Mouse (Mus musculus) monocyte, adult 2 months (primary cell): Measurements from ENCODE around the gene Eps8.

Experiments
- DNase-seq, 2 experiments: peaks; one replicate each; pipeline ENCODE4 v3.0.0; 2022; ENCODE audit warnings: low spot score in 2 of 2, low read depth in 1 of 2

The Eps8 gene

GRCm38 (mm10) chr6:137613903-137614302 lies 40.8 kb downstream of the Eps8 start:
- DNase-seq, result no peak

GRCm38 (mm10) chr6:137612071-137612547 lies 42.6 kb downstream of the Eps8 start:
- no peak for DNase-seq

- DNase-seq, result no peak
Observed at GRCm38 (mm10) chr6:137608160-137608930, 46.3 kb downstream of the Eps8 start.

- no peak for DNase-seq
Observed at GRCm38 (mm10) chr6:137606541-137606940, 48.1 kb downstream of the Eps8 start.

- DNase-seq, result no peak
Observed at GRCm38 (mm10) chr6:137604417-137605248, 50.0 kb downstream of the Eps8 start.

DNA sequence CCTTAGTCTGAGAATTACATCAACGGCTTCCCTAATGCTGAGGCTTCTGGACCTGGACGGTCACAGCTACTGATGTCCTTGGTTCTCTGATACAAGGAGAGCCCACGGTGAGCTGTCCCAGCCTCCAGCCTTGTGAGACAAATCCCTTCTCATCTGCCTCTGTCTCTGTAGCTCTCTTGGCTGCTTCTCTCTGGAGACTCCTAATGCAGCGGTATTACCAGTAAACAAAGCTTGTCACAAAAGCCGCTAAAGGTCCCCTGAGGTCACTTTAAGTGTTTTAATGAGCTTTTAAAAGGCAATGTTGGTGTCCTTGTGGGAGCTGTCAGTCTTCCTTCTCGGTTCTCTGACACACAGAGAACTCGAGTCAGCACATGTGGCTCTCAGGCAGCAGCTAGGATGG lies 56.4 kb downstream of the Eps8 start:
- no peak for DNase-seq

- no peak for DNase-seq
Observed at GRCm38 (mm10) chr6:137597442-137598058, 57.1 kb downstream of the Eps8 start.

- DNase-seq, result no peak
Observed at GRCm38 (mm10) chr6:137592582-137592981, 62.1 kb downstream of the Eps8 start.

DNA sequence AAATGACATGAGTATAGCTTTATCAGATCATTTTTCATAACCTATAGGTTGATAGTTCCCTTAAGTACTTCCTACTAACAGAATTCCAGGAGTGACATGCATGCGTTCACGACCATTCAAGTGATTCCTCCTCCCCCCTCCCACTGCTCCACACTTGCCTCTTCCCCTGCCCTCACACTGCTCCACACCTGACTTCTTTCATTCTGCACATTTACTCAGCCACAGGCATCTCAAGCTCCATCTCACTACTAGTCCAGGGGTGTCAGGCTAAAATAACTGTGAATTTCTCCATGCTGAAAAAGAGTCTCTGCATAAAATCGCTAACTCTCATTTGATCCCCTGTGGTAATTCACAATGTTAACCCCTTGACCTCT lies 65.4 kb downstream of the Eps8 start:
- DNase-seq, result no peak

GRCm38 (mm10) chr6:137588481-137589244 lies 66.0 kb downstream of the Eps8 start:
- no peak for DNase-seq

- DNase-seq, result no peak
Observed at GRCm38 (mm10) chr6:137587866-137588265, 66.8 kb downstream of the Eps8 start.

GRCm38 (mm10) chr6:137585229-137585628 lies 69.4 kb downstream of the Eps8 start:
- DNase-seq, result no peak

DNA sequence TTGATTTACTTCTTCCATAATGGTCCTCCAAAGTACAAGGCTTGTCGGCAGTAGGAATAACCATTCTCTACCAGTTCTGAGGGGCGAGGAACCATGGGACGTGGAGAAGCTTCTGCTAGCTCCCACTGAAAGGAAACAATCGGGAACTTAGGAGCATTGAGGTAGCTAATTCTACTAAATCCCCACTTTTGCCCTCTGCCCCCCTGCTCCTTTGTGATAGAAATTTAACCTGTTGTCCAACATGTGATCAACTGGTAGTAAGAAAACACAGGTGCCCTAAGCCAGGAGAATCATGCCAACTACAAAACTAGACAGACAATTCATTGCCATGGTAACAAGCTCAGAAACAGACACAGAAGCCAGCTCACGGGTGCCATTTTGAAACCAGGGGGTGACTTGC lies 71.6 kb downstream of the Eps8 start:
- no peak for DNase-seq

- no peak for DNase-seq
Observed at GRCm38 (mm10) chr6:137582207-137582889, 72.3 kb downstream of the Eps8 start.

GRCm38 (mm10) chr6:137581331-137582010 lies 73.2 kb downstream of the Eps8 start:
- no peak for DNase-seq

DNA sequence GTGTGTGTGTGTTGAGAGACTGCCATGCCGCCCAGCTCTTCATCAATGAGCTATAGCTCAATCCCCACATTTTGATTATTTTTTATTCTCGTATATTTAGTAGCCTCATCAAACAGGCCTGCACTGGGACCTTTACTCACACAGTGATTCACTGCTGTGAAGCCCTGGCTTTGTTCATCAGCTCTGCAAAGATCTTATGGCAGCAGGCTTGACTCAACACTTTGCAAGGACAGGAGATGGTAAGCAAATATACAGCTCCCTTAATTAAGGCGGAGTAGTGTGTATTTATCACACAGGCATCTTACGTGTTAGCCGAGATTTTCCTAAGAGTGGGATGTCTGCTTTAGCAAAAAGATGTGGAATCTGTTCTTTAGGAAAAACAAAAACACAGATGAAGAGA lies 74.2 kb downstream of the Eps8 start:
- no peak for DNase-seq

GRCm38 (mm10) chr6:137576670-137577371 lies 77.9 kb downstream of the Eps8 start:
- no peak for DNase-seq

GRCm38 (mm10) chr6:137576091-137576490 lies 78.6 kb downstream of the Eps8 start:
- no peak for DNase-seq

GRCm38 (mm10) chr6:137573897-137574296 lies 80.8 kb downstream of the Eps8 start:
- no peak for DNase-seq
